Mouse (Mus musculus) layer of hippocampus, adult 9-11 months (tissue): ENCODE data around the gene Ceacam19.

Experiments used
- DNase-seq: peaks from one replicate; pipeline ENCODE4 v3.0.0; 2022

Gene Ceacam19

GRCm38 (mm10) chr7:19876781-19877425, 10.9 kb downstream of the Ceacam19 start:
- DNase-seq, result no peak

- DNase-seq, result peak; percentile 43
These were observed 11.7 kb downstream of the Ceacam19 start for GRCm38 (mm10) chr7:19875948-19876682.

DNA sequence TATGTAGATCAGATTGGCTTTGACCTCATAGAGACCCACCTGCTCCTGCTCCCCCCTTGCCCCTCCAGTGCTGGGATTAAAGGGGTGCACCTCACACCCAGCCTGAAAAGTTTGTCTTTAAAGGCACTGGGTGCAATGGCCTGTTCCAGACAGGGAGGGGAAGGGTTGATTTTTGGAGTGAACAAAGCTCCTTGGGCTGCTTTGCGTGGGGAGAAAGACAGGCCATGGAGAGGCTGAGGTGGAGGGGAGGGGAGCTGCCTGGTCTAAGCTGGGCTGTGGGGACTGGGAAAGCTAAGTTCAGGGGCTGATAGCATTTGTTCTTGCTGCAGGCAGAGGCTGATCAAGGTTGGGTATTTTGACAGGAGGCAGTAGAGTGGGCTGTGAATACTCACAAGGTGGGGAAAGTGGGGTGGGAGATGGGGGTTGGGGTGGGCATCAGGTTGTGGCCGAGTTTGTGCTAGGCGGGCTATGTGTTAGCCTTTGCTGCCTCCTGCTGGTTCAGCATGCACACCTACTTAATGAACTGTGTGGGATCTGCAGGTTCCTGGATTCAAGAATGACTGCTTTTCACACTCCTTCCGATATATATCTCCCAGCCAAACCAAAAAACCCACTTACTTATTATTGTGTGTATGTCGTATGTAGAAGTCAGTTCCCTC, 15.7 kb downstream of the Ceacam19 start:
- no peak for DNase-seq

DNA sequence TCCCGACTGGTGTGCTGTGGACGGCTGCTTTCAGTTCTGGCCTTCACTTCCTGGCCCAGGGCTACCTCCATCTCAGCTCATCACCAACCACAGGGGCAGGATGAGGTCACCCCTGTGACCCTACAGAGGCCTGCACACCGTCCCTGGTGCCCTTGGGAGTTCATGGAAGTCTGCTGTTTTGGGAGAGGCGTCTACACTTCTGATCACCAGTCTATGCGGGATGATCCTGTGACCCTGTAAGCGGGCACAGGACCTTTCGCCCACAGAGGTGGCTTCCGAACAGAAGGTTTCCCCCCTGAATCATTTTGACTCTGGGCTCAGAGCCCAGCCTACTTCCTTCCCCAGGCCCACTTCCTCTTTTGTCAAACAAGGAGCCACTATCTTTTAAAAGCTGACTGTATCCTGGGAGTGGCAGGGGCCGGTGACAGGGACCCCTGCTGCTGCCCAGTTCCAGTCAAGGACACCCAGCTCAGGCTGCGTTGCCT, 16.6 kb downstream of the Ceacam19 start:
- peak; percentile 34 for DNase-seq

DNA sequence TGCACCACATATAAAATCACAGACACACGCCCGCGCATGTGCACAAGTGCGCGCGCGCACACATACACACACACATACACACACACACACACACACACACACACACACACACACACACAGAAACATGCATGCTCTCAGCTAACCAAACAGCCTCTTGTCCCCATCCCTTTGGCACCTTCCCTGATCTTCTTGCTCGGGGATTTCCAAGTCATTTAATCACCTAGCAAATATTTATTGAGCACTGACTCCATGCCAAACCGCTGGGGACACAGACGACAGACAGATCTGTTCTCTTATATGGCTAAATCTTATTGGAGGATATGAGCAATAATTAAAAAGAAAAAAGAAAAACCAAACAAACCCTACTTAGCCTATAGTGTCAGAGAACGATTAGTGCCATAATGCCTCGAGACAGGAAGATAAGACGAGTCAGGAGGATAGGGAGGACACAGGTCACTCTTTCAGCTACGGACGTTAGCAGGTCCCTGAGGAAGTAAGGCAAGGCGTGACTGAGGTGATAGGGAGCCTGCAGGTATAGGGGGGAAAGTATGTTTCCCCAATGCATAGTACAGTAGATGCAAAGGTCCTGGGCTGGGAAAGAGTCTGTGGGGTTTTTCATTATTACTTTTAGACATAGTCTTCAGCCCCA, 19.9 kb downstream of the Ceacam19 start:
- no peak for DNase-seq

- DNase-seq, result no peak
These were observed 21.3 kb downstream of the Ceacam19 start for GRCm38 (mm10) chr7:19866490-19866889.

DNA sequence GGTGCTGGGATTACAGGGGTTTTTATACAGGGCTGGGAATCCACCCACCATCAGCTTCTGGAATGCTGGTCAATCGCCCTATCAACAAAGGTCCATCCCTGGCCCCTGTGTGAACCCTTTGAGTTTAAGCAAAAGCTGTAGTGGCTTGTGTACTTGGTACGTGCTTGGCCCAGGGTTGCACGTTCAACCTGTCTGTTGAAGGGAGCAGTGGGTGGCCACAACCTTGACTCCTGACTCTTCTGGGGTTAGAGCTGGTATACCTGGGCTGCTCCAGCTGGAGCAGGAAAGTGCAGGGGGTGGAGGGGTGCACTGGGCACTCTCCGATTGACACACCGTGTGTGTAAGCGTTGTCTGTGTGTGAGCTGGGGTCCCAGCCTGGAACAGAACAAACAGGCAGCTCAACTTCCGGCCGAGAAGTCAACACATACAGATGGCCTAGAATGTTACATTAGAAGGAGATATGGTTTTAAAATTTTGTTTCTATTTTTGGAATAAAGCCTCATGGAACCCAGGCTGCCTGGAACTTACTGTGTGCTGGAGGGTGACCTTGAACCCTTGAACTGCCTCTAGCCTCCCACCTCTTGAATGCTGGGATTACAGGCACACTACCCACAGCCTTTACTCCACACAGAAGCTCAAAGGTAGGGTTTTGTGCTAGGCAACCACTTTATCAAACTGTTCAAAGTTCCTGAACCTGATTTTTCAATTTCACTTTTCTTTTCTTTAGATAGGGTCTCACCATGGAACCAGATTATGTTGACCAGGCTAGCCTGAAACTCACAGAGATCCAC, 22.3 kb downstream of the Ceacam19 start:
- DNase-seq, result no peak

GRCm38 (mm10) chr7:19864241-19864640, 23.5 kb downstream of the Ceacam19 start:
- no peak for DNase-seq

- no peak for DNase-seq
These were observed 26.6 kb downstream of the Ceacam19 start, which contains the start of gene Ceacam16 for GRCm38 (mm10) chr7:19861199-19861598. Gene Ceacam16, minus strand, starts transcription at chr7:19861299.

DNA sequence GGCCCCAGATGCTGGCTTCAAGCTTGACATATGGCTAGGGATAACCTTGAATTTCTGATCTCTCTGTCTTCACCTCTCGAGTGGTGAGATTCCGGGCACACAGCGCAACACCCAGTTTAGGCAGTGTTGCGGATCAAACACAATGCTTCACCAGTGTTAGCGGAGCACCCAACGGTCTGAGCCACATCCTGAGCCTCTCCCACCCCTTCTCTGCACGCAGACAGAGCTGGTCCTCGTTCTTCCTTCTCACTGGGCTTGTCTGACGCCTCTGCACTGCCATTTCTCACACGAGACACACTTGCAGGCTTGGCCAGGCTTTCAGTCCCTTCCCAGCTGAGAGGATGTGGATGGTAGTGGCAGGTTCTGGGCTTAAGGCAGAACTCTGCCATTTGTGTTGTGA, 28.0 kb downstream of the Ceacam19 start:
- DNase-seq, result no peak

DNA sequence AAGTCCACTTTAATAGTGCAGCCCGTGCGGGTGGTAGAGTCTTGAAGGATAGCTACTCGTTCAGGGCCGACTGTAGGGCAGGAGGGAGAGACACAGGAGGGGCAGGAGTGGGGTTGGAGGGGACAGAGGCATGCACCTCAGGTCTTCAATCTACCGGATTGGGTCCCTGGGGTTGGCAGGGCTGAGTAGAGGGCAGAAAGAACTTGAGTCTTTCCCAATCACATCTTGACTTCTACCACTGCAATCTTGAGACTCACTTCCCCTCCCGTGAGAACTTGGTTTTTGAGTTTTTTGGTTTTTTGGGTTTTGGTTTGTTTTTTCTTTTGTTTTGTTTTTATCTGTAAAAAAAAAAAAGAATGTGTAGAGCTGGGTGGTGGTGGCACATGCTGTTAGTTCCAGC, 31.5 kb downstream of the Ceacam19 start:
- no peak for DNase-seq

DNA sequence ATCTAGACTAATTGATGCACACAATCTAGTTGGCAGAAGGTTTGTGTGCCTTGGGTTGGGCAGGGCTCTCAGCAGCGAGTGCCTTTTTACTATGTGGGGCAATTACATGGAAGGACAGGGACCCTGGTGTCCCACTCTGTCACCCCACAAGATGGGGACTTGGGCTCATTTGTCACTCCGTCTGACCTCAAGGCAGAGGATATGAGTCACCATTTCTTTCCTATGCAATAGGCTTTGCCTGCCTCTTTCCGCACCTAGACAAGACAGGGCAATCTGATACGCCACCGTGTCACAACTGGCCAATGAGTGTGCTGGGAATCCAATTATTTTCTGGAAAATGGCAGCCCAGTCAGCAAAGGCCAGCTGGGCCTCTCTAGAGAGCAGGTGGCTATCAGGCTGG, 32.1 kb downstream of the Ceacam19 start:
- no peak for DNase-seq

DNA sequence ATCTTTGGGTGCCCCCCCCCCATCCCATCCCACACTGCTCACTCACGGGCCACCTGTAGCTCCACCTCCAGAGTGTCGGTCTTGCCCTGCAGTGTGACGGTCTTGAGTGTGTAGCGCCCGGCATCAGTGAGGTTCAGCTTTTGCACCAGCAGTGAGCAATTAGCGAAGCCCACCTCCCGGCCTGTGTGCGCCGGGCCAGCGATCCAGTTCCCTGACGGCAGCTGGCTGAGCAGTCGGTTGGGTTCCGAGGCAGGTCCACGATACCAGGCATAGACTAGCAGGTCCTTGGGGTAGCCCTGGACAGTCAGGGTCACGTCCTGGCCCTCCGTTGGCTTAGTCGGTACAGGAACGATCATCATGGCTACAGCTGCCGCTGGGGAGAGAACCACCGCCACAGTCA, 34.2 kb downstream of the Ceacam19 start:
- no peak for DNase-seq

GRCm38 (mm10) chr7:19851858-19852570, 35.8 kb downstream of the Ceacam19 start, which contains the start of gene Gm19345:
Gene Gm19345, plus strand, starts transcription at chr7:19852003.
- no peak for DNase-seq

DNA sequence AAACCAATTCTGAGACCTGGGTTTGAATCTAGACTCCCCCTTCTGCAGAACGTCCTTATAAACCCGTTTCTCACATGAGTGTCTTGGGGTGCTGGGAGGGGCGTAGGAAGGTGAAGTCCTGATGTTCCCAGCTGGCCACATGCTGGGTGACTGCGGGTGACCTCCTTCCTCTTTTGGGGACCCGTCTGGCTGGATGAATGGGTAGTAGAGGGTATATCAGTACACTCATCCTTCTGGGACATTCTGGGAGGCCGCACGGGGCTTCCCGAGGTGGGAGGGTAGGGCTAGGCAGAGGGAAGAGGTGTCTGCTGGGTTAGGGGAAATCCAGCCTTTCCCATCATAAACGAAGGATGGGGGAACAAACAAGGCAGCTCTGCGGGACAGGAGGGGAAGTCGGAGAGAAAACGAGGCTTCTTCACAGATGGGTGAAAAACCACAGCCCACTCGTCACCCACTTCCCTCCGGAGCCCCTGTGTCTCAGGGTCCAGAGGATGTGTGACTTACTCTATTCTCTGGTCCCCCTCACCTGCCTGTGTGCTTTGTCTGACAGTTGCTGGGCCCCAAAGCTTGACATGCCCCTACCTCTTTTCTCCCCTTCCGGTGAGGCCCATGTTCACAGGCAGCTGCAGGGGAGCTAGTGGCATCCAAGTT, 43.1 kb downstream of the Ceacam19 start:
- no peak for DNase-seq

- peak; percentile 36 for DNase-seq
These were observed 44.2 kb downstream of the Ceacam19 start for GRCm38 (mm10) chr7:19843561-19843960.

DNA sequence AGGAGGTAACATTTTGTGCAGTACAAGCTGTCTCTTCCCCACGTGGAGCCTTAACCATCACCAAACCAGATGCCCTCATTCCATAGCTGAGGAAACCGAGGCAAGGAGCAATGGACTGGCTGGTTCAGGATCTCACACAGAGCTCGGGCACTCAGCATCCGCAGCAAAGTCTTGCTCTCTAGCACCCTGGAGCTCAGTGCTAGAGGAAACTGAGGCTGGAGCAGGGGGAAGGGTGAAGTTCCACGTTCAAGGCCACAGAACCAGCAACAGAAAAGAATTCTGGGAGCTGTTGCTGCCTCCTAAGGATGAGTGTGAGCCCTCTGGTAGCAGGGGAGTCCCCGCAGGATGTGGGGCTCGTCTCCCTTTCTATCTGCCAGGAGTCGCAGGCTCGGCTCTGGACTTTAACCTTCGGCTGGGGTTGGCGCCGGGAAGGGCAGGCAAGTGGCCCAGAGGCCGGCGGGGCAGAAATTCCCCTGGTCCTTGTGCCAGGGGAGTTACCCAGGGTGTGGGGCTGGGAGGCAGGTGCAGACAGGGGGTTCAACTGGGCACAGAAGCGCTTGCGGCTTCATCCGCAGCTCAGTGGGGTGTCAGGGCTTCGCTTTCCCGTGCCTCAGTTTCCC, 44.8 kb downstream of the Ceacam19 start:
- no peak for DNase-seq

- DNase-seq, result no peak
These were observed 45.9 kb downstream of the Ceacam19 start for GRCm38 (mm10) chr7:19841686-19842413.

DNA sequence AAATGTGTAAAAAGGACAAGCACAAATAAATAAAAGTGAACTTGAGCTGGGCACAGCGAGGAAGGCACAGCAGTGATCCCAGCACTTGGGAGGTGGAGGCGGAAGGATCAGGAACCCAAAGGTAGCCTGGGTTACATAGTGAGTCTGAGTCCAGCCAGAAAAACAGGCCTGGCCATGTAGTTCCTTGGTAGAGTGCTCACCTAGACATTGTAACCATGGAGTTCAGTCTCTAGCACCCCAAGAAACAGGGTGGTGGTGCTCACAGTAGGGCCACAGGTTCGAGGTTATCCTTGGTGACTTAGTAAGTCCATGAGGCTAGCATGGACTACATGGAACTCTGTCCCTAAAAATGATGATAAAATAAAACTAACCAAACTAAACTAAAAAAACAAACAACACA, 46.8 kb downstream of the Ceacam19 start:
- no peak for DNase-seq

- no peak for DNase-seq
These were observed 47.4 kb downstream of the Ceacam19 start for GRCm38 (mm10) chr7:19840371-19840770.
